ENCODE assay signal across 25 mouse cellular contexts in genomic region chr4:129872376-129872922, GRCm38 (mm10). TPM values are rescaled to one million over a fixed set of nuclear protein-coding genes. Genes with fewer than 3 reads are reported as not detected.
A peak's percentile ranks its signal among the peaks of the same experiment; 100 is the strongest.
DNase-seq lines count a peak whose midpoint lies in the region; TF ChIP-seq lines count a peak whose summit lies in the region.
"Had no signal": no experiment of that assay in that cellular context is flagged by ENCODE, and none has a peak within 500 bp of the region (broad histone marks: within the 10 kb centered on the region; RNA-seq: fewer than 3 reads in every experiment).

No protein-coding gene starts in this region.

- H3K27ac ChIP-seq in gastrocnemius, adult 2 months: peak overlapping the region; percentile 13; the same call in 1 of the 2 replicates
- H3K27ac ChIP-seq in left cerebral cortex, adult 2 months: 0 out of 2 replicates have a peak overlapping the region, but pooled peaks have one; percentile 8
- no peak overlapping the region for H3K27ac ChIP-seq in limb, embryonic 10.5 days
- H3K27ac ChIP-seq: embryonic facial prominence, embryonic 12.5 days; hindbrain, embryonic 12.5 days; limb, embryonic 15.5 days; liver, embryonic 15.5 days; midbrain, embryonic 15.5 days; neural tube, embryonic 15.5 days had no signal

- 88% methylated on average over 9 of the region's 9 CpGs for WGBS in limb, embryonic 10.5 days

- no peaks in the 10 kb centered on the region for H3K27me3 ChIP-seq in limb, embryonic 10.5 days (ENCODE audit: low read depth, poor library complexity, severe bottlenecking)
- H3K27me3 ChIP-seq: embryonic facial prominence, embryonic 12.5 days; hindbrain, embryonic 12.5 days; limb, embryonic 15.5 days; liver, embryonic 15.5 days; megakaryocyte, embryonic 14.5 days; midbrain, embryonic 15.5 days; neural tube, embryonic 15.5 days; Patski had no signal

- no peak overlapping the region for H3K4me3 ChIP-seq in gastrocnemius, adult 2 months
- H3K4me3 ChIP-seq in left cerebral cortex, adult 2 months: no peak overlapping the region
- H3K4me3 ChIP-seq in limb, embryonic 10.5 days: no peak overlapping the region
- H3K4me3 ChIP-seq: embryonic facial prominence, embryonic 12.5 days; erythroblast, embryonic 14.5 days; hindbrain, embryonic 12.5 days; limb, embryonic 15.5 days; liver, embryonic 15.5 days; megakaryocyte, embryonic 14.5 days; midbrain, embryonic 15.5 days; neural tube, embryonic 15.5 days had no signal

- no peaks in the 10 kb centered on the region for H3K36me3 ChIP-seq in limb, embryonic 10.5 days
- H3K36me3 ChIP-seq: embryonic facial prominence, embryonic 12.5 days; hindbrain, embryonic 12.5 days; limb, embryonic 15.5 days; liver, embryonic 15.5 days; midbrain, embryonic 15.5 days; neural tube, embryonic 15.5 days had no signal

- intact Hi-C loops in gastrocnemius, adult 2 months (cut with DNase I): no loop called here
- intact Hi-C loops in gastrocnemius, postnatal 36 days (cut with DNase I): no loop called here
- intact Hi-C loops in left cerebral cortex, adult 2 months (cut with DNase I): no loop called here
- intact Hi-C loops in left cerebral cortex, postnatal 10 days (cut with DNase I): no loop called here

- no peak for DNase-seq in gastrocnemius, adult 2 months
- no peak for DNase-seq in gastrocnemius, postnatal 36 days
- no peak for DNase-seq in left cerebral cortex, adult 2 months (ENCODE audit: extremely low spot score in 1 of 2, low spot score in 2 of 2)
- DNase-seq in left cerebral cortex, postnatal 10 days (ENCODE audit: extremely low spot score in 1 of 2, low spot score in 2 of 2): no peak
- peak; percentile 69 for DNase-seq in brain, adult 2 months (ENCODE audit: low read depth, low spot score)
- DNase-seq in heart, postnatal 4 days: peak; percentile 39
- no peak for DNase-seq in limb, embryonic 10.5 days (ENCODE audit: low spot score)
- DNase-seq: cerebellum, adult 9-11 months; kidney, adult 2 months; kidney, postnatal 10 days; lung, postnatal 10 days; right cerebral cortex, postnatal 4 days; thymus, postnatal 25 days had no signal

- no peaks in the 10 kb centered on the region for H3K9me3 ChIP-seq in limb, embryonic 10.5 days (replicated peaks)
- H3K9me3 ChIP-seq: embryonic facial prominence, embryonic 12.5 days; hindbrain, embryonic 12.5 days; limb, embryonic 15.5 days; liver, embryonic 15.5 days; megakaryocyte, embryonic 14.5 days; midbrain, embryonic 15.5 days; neural tube, embryonic 15.5 days had no signal

- H3K4me1 ChIP-seq in limb, embryonic 10.5 days: peaks cover 19% of the 10 kb centered on the region

- no peak for TF ChIP-seq CTCF in gastrocnemius, adult 2 months (IDR thresholded peaks at IDR 0.05)
- TF ChIP-seq CTCF in left cerebral cortex, adult 2 months (IDR thresholded peaks at IDR 0.05): no peak

RNA-seq across cellular contexts. Expression of gene Spocd1, which starts 56.6 kb away (rescaled TPM):
- total RNA-seq in gastrocnemius, adult 2 months (2021): not detected
- total RNA-seq in gastrocnemius, postnatal 36 days (2021): not detected
- total RNA-seq in left cerebral cortex, adult 2 months (2021): under 1 TPM; 0.40 to 0.57 TPM
- total RNA-seq in left cerebral cortex, postnatal 10 days (2021): under 1 TPM in 1 of 2 experiments, not detected in 1; 0.24 TPM
- under 1 TPM in 1 of 2 experiments, not detected in 1; 0.11 TPM for total RNA-seq in heart, postnatal 4 days (2021)
- polyA plus RNA-seq in limb, embryonic 10.5 days (2016; fragmentation: Nextera tagmentation; extraction: Ambion mirVana): 0.06 TPM in 1 of 2 replicates, not detected in the other
- polyA plus RNA-seq: erythroblast, embryonic 14.5 days; forebrain, embryonic 14.5 days; gonadal fat pad, adult 2 months; inflammation-experienced regulatory T-cells, adult 6 months; kidney, adult 2 months; liver, embryonic 15.5 days; midbrain, embryonic 15.5 days had no signal

Comparison
In these comparisons a context has a peak if more than half of its experiments do, and no peak if none do; other contexts are left out.
1. DNase-seq: peak in brain, adult 2 months (single experiment) and heart, postnatal 4 days (single experiment); none in gastrocnemius, adult 2 months (single experiment), gastrocnemius, postnatal 36 days (0 of 2), left cerebral cortex, adult 2 months (0 of 2), left cerebral cortex, postnatal 10 days (0 of 2) and limb, embryonic 10.5 days (single experiment).